Mouse (Mus musculus) macrophage (primary cell): ENCODE data around the gene Relch. TPM values are rescaled to one million over a fixed set of nuclear protein-coding genes. Genes with fewer than 3 reads are reported as not detected.
"Not testable (repeated sequence)": the region's sequence is repeated elsewhere in the genome, so short reads cannot be mapped to it uniquely, and the experiment has no call there.

Experiments
- H3K27ac ChIP-seq: fragments of 350-480 bp; formaldehyde crosslinking; 2 replicates; pipeline ENCODE4 v1.9.0; 2021
- H3K36me3 ChIP-seq: fragments of 350-480 bp; formaldehyde crosslinking; 2 replicates; pipeline ENCODE4 v1.9.0; 2021; ENCODE audit errors: inconsistent target
- H3K4me3 ChIP-seq: fragments of 350-480 bp; formaldehyde crosslinking; 2 replicates; pipeline ENCODE4 v1.9.0; 2021; ENCODE audit errors: inconsistent target
- H3K79me2 ChIP-seq: fragments of 350-480 bp; formaldehyde crosslinking; 2 replicates; pipeline ENCODE4 v1.9.0; 2021; ENCODE audit errors: inconsistent target
- WGBS: methylation state at CpG from one replicate; pipeline ENCODE4 v1.1.7; 2026; ENCODE audit warnings: inconsistent platforms; ENCODE audit not compliant: missing documents; 5-methylcytosine and 5-hydroxymethylcytosine counted together
- polyA plus RNA-seq: library from polyadenylated mRNA; stranded (reverse); fragments of 250-400 nt; gene quantifications from 3 replicates; pipeline ENCODE4 v1.2.4, GENCODE M21; 2018; ENCODE audit warnings: inconsistent platforms

The Relch gene
- polyA plus RNA-seq, 1 experiment from 2014 or later = 9.0 TPM

GRCm38 (mm10) chr1:105709415-105709814 is 45.8 kb downstream of the Relch start:
- Histone ChIP-seq H3K36me3 (peaks cover 32% of the 10 kb centered on the region), H3K79me2 (no peaks in the 10 kb centered on the region), H3K27ac (no peak overlapping the region), H3K4me3 (no peak overlapping the region)
- WGBS = 79% methylated on average over 2 of the region's 2 CpGs

GRCm38 (mm10) chr1:105711227-105711626 is 47.6 kb downstream of the Relch start:
- Histone ChIP-seq H3K79me2 (no peaks in the 10 kb centered on the region), H3K36me3 (peaks cover 42% of the 10 kb centered on the region), H3K27ac (no peak overlapping the region), H3K4me3 (no peak overlapping the region)
- 86% methylated on average over 1 of the region's 1 CpGs for WGBS

- no peak overlapping the region for H3K27ac ChIP-seq
- no peaks in the 10 kb centered on the region for H3K79me2 ChIP-seq
- 100% methylated on average over 1 of the region's 2 CpGs for WGBS
- peaks cover 53% of the 10 kb centered on the region for H3K36me3 ChIP-seq
- H3K4me3 ChIP-seq = no peak overlapping the region
Measured at GRCm38 (mm10) chr1:105712822-105713221, 49.2 kb downstream of the Relch start.

- H3K4me3 ChIP-seq = no peak overlapping the region
- no peak overlapping the region for H3K27ac ChIP-seq
- peaks cover 61% of the 10 kb centered on the region for H3K36me3 ChIP-seq
- H3K79me2 ChIP-seq = no peaks in the 10 kb centered on the region
- 100% methylated on average over 1 of the region's 1 CpGs for WGBS
Measured at GRCm38 (mm10) chr1:105718358-105718757, 54.7 kb downstream of the Relch start.

GRCm38 (mm10) chr1:105729246-105729645 is 65.6 kb downstream of the Relch start:
- H3K79me2 ChIP-seq, H3K27ac ChIP-seq, H3K4me3 ChIP-seq: not testable (repeated sequence)
- WGBS = 96% methylated on average over 9 of the region's 13 CpGs
- H3K36me3 ChIP-seq = peaks cover 67% of the 10 kb centered on the region

GRCm38 (mm10) chr1:105735318-105735717 is 71.7 kb downstream of the Relch start:
- 89% methylated on average over 3 of the region's 3 CpGs for WGBS
- Histone ChIP-seq H3K79me2 (no peaks in the 10 kb centered on the region), H3K36me3 (peaks cover 49% of the 10 kb centered on the region), H3K4me3 (no peak overlapping the region), H3K27ac (no peak overlapping the region)

- peaks cover 41% of the 10 kb centered on the region for H3K36me3 ChIP-seq
- 95% methylated on average over 6 of the region's 6 CpGs for WGBS
- no peak overlapping the region for H3K27ac ChIP-seq
- no peak overlapping the region for H3K4me3 ChIP-seq
- H3K79me2 ChIP-seq = peaks cover 4% of the 10 kb centered on the region; the same call in 1 of the 2 replicates
Measured at GRCm38 (mm10) chr1:105738334-105738733, 74.7 kb downstream of the Relch start.

GRCm38 (mm10) chr1:105739493-105739892 is 75.8 kb downstream of the Relch start:
- no peak overlapping the region for H3K27ac ChIP-seq
- H3K4me3 ChIP-seq = no peak overlapping the region
- H3K36me3 ChIP-seq = peaks cover 43% of the 10 kb centered on the region
- H3K79me2 ChIP-seq = peaks cover 16% of the 10 kb centered on the region

- Histone ChIP-seq H3K36me3 (peaks cover 30% of the 10 kb centered on the region), H3K79me2 (peaks cover 24% of the 10 kb centered on the region), H3K4me3 (no peak overlapping the region), H3K27ac (peak overlapping the region; percentile 73)
- WGBS = 25% methylated on average over 1 of the region's 1 CpGs
Measured at GRCm38 (mm10) chr1:105742481-105742880, 78.8 kb downstream of the Relch start.

- H3K79me2 ChIP-seq = peaks cover 24% of the 10 kb centered on the region
- peaks cover 9% of the 10 kb centered on the region; the same call in 1 of the 2 replicates for H3K36me3 ChIP-seq
- WGBS = 33% methylated on average over 1 of the region's 1 CpGs
- H3K27ac ChIP-seq = peak overlapping the region; percentile 94
- no peak overlapping the region for H3K4me3 ChIP-seq
Measured at GRCm38 (mm10) chr1:105746444-105746843, 82.8 kb downstream of the Relch start.

- peaks cover 8% of the 10 kb centered on the region; the same call in 1 of the 2 replicates for H3K36me3 ChIP-seq
- H3K4me3 ChIP-seq = no peak overlapping the region
Measured at GRCm38 (mm10) chr1:105746858-105747596, 83.4 kb downstream of the Relch start.

GRCm38 (mm10) chr1:105748091-105748799 is 84.6 kb downstream of the Relch start:
- H3K27ac ChIP-seq = peak overlapping the region; percentile 94
- peaks cover 21% of the 10 kb centered on the region for H3K79me2 ChIP-seq
- WGBS = 78% methylated on average over 4 of the region's 4 CpGs
- H3K36me3 ChIP-seq = peaks cover 8% of the 10 kb centered on the region; the same call in 1 of the 2 replicates
- H3K4me3 ChIP-seq = no peak overlapping the region

More at GRCm38 (mm10) chr1:105746858-105747596, 83.4 kb downstream of the Relch start:
- Histone ChIP-seq H3K27ac (peak overlapping the region; percentile 94), H3K79me2 (peaks cover 24% of the 10 kb centered on the region)
- WGBS = 68% methylated on average over 4 of the region's 5 CpGs

- no peak overlapping the region for H3K4me3 ChIP-seq
- peaks cover 12% of the 10 kb centered on the region; the same call in 1 of the 2 replicates for H3K36me3 ChIP-seq
- no peaks in the 10 kb centered on the region for H3K79me2 ChIP-seq
- WGBS = 13% methylated on average over 4 of the region's 4 CpGs
- H3K27ac ChIP-seq = peak overlapping the region; percentile 41
Measured at GRCm38 (mm10) chr1:105752196-105752595, 88.5 kb downstream of the Relch start.

- H3K36me3 ChIP-seq = peaks cover 12% of the 10 kb centered on the region; the same call in 1 of the 2 replicates
- peak overlapping the region; percentile 41 for H3K27ac ChIP-seq
- WGBS = 91% methylated on average over 1 of the region's 1 CpGs
- no peaks in the 10 kb centered on the region for H3K79me2 ChIP-seq
- no peak overlapping the region for H3K4me3 ChIP-seq
Measured at GRCm38 (mm10) chr1:105752944-105753343, 89.3 kb downstream of the Relch start.

- H3K4me3 ChIP-seq = no peak overlapping the region
- WGBS = 94% methylated on average over 4 of the region's 4 CpGs
- no peaks in the 10 kb centered on the region for H3K79me2 ChIP-seq
- H3K27ac ChIP-seq = no peak overlapping the region
- peaks cover 10% of the 10 kb centered on the region; the same call in 1 of the 2 replicates for H3K36me3 ChIP-seq
Measured at GRCm38 (mm10) chr1:105758798-105759197, 95.1 kb downstream of the Relch start.
